Mouse (Mus musculus): Measurements from ENCODE around the gene Tspan15. TPM values are rescaled to one million over a fixed set of nuclear protein-coding genes. Genes with fewer than 3 reads are reported as not detected.

Gene Tspan15
- total RNA-seq, 2 experiments from 2014 or later: 13.6 to 15.9 TPM

GRCm38 (mm10) chr10:62220732-62221514, 10.1 kb downstream of the Tspan15 start:
- no peak for DNase-seq (ENCODE audit: low spot score in 2 of 2)
- no peak overlapping the region for H3K27ac ChIP-seq
- no peak for TF ChIP-seq CTCF (conservative IDR thresholded peaks at IDR 0.05)
- no peak overlapping the region for H3K4me3 ChIP-seq

GRCm38 (mm10) chr10:62218789-62219172, 12.3 kb downstream of the Tspan15 start:
- no peak for TF ChIP-seq CTCF (conservative IDR thresholded peaks at IDR 0.05)
- Histone ChIP-seq H3K4me3 (no peak overlapping the region), H3K27ac (no peak overlapping the region)
- no peak for DNase-seq (ENCODE audit: low spot score in 2 of 2)

GRCm38 (mm10) chr10:62218044-62218788, 12.8 kb downstream of the Tspan15 start:
- no peak overlapping the region for H3K4me3 ChIP-seq
- H3K27ac ChIP-seq: no peak overlapping the region
- no peak for DNase-seq (ENCODE audit: low spot score in 2 of 2)
- TF ChIP-seq CTCF (conservative IDR thresholded peaks at IDR 0.05): no peak

- DNase-seq (ENCODE audit: low spot score in 2 of 2): no peak
- H3K4me3 ChIP-seq: no peak overlapping the region
- TF ChIP-seq CTCF (conservative IDR thresholded peaks at IDR 0.05): no peak
- H3K27ac ChIP-seq: peak overlapping the region; percentile 64
Measured at GRCm38 (mm10) chr10:62217196-62217595, 13.9 kb downstream of the Tspan15 start.

- DNase-seq (ENCODE audit: low spot score in 2 of 2): no peak
- H3K27ac ChIP-seq: peak overlapping the region; percentile 64
- no peak for TF ChIP-seq CTCF (conservative IDR thresholded peaks at IDR 0.05)
- no peak overlapping the region for H3K4me3 ChIP-seq
Measured at GRCm38 (mm10) chr10:62216595-62216994, 14.5 kb downstream of the Tspan15 start.

GRCm38 (mm10) chr10:62215633-62216032, 15.4 kb downstream of the Tspan15 start:
- TF ChIP-seq CTCF (conservative IDR thresholded peaks at IDR 0.05): no peak
- Histone ChIP-seq H3K27ac (no peak overlapping the region), H3K4me3 (no peak overlapping the region)
- no peak for DNase-seq (ENCODE audit: low spot score in 2 of 2)

GRCm38 (mm10) chr10:62215169-62215616, 15.9 kb downstream of the Tspan15 start:
- TF ChIP-seq CTCF (conservative IDR thresholded peaks at IDR 0.05): no peak
- DNase-seq (ENCODE audit: low spot score in 2 of 2): no peak
- Histone ChIP-seq H3K27ac (no peak overlapping the region), H3K4me3 (no peak overlapping the region)

GRCm38 (mm10) chr10:62211310-62211709, 19.7 kb downstream of the Tspan15 start:
- no peak for DNase-seq (ENCODE audit: low spot score in 2 of 2)
- Histone ChIP-seq H3K27ac (no peak overlapping the region), H3K4me3 (no peak overlapping the region)
- TF ChIP-seq CTCF (conservative IDR thresholded peaks at IDR 0.05): no peak

- DNase-seq (ENCODE audit: low spot score in 2 of 2): no peak
- Histone ChIP-seq H3K4me3 (no peak overlapping the region), H3K27ac (peak overlapping the region; percentile 15; the same call in 1 of the 2 replicates)
- no peak for TF ChIP-seq CTCF (conservative IDR thresholded peaks at IDR 0.05)
Measured at GRCm38 (mm10) chr10:62208241-62208896, 22.7 kb downstream of the Tspan15 start.

GRCm38 (mm10) chr10:62202574-62202973, 28.5 kb downstream of the Tspan15 start:
- DNase-seq (ENCODE audit: low spot score in 2 of 2): peak; percentile 61 to 66
- Histone ChIP-seq H3K27ac (peak overlapping the region; percentile 87), H3K4me3 (no peak overlapping the region; the same call in 1 of the 2 replicates)
- TF ChIP-seq CTCF (conservative IDR thresholded peaks at IDR 0.05): no peak

- no peak overlapping the region for H3K4me3 ChIP-seq
- DNase-seq (ENCODE audit: low spot score in 2 of 2): no peak
- H3K27ac ChIP-seq: no peak overlapping the region
- no peak for TF ChIP-seq CTCF (conservative IDR thresholded peaks at IDR 0.05)
Measured at GRCm38 (mm10) chr10:62198891-62199290, 32.2 kb downstream of the Tspan15 start.

- TF ChIP-seq CTCF (conservative IDR thresholded peaks at IDR 0.05): no peak
- peak overlapping the region; percentile 56 for H3K27ac ChIP-seq
Measured at GRCm38 (mm10) chr10:62197403-62197802, 33.6 kb downstream of the Tspan15 start.

GRCm38 (mm10) chr10:62195376-62195775, 35.7 kb downstream of the Tspan15 start:
- DNase-seq (ENCODE audit: low spot score in 2 of 2): no peak
- TF ChIP-seq CTCF (conservative IDR thresholded peaks at IDR 0.05): no peak
- no peak overlapping the region for H3K4me3 ChIP-seq
- peak overlapping the region; percentile 87 for H3K27ac ChIP-seq

More at GRCm38 (mm10) chr10:62197403-62197802, 33.6 kb downstream of the Tspan15 start:
- H3K4me3 ChIP-seq: no peak overlapping the region
- DNase-seq (ENCODE audit: low spot score in 2 of 2): no peak
